In the genomic region with DNA sequence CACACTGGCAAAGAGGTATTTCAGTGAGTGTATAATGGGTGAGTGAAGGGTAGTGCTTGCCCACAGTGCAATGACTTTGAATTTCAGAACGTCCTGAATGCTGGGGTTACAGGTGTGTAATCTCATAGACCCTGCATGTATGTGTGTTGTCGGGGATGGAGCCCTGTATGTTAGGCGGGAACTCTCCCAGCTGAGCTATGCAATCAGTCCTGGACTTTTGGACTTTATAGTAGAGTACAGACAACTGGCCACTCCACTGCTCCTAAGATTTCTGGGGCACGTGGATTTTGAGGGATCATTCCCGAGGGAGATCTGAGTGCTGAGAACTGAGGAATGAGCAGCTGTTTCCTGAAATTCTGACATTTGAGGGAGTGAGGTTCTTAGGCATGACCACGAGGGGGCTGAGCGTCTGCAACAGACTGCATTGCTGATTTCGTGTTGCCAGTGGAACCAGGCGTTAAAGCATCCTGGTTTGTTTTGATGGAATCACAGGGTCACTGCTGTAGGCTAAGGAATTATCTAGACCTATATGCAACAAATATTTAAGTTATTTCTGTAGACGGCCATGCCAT, we compare ENCODE assay signal across 8 mouse cellular contexts. TPM values are rescaled to one million over a fixed set of nuclear protein-coding genes. Genes with fewer than 3 reads are reported as not detected.
A peak's percentile ranks its signal among the peaks of the same experiment; 100 is the strongest.
DNase-seq lines count a peak whose midpoint lies in the region; ATAC-seq and TF ChIP-seq lines count a peak whose summit lies in the region.

No protein-coding gene starts in this region.

- H3K36me3 ChIP-seq in hindbrain, embryonic 11.5 days (ENCODE audit: control insufficient read depth, insufficient read depth, low read length), result no peaks in the 10 kb centered on the region
- no peaks in the 10 kb centered on the region for H3K36me3 ChIP-seq in hindbrain, embryonic 13.5 days
- no peaks in the 10 kb centered on the region for H3K36me3 ChIP-seq in midbrain, embryonic 13.5 days
- no peaks in the 10 kb centered on the region for H3K36me3 ChIP-seq in midbrain, embryonic 15.5 days (replicated peaks)
- no peaks in the 10 kb centered on the region for H3K36me3 ChIP-seq in embryonic facial prominence, embryonic 10.5 days (replicated peaks)
- H3K36me3 ChIP-seq in myocyte (ENCODE audit: control insufficient read depth, insufficient read depth), result no peaks in the 10 kb centered on the region

- peak; percentile 6 for DNase-seq in hindbrain, embryonic 11.5 days (ENCODE audit: low spot score)
- peak; percentile 24 for DNase-seq in embryonic facial prominence, embryonic 10.5 days (ENCODE audit: low spot score)
- no peak for DNase-seq in urinary bladder, adult 2 months (ENCODE audit: low spot score)
- no peak for DNase-seq in urinary bladder, adult 18-20 months (ENCODE audit: low spot score in 2 of 2)

- H3ac ChIP-seq in myocyte (ENCODE audit: control insufficient read depth, insufficient read length), result no peak overlapping the region

- H3K9me3 ChIP-seq in hindbrain, embryonic 11.5 days (ENCODE audit: control insufficient read depth, low read length), result no peaks in the 10 kb centered on the region
- no peaks in the 10 kb centered on the region for H3K9me3 ChIP-seq in hindbrain, embryonic 13.5 days
- no peaks in the 10 kb centered on the region for H3K9me3 ChIP-seq in midbrain, embryonic 13.5 days
- H3K9me3 ChIP-seq in midbrain, embryonic 15.5 days, result no peaks in the 10 kb centered on the region
- H3K9me3 ChIP-seq in embryonic facial prominence, embryonic 10.5 days, result no peaks in the 10 kb centered on the region

- H3K4me1 ChIP-seq in hindbrain, embryonic 11.5 days (replicated peaks; ENCODE audit: control insufficient read depth, insufficient read depth, low read length), result no peaks in the 10 kb centered on the region
- H3K4me1 ChIP-seq in hindbrain, embryonic 13.5 days (replicated peaks), result peaks cover 9% of the 10 kb centered on the region
- peaks cover 10% of the 10 kb centered on the region; the same call in 1 of the 2 replicates for H3K4me1 ChIP-seq in midbrain, embryonic 13.5 days (replicated peaks)
- peaks cover 7% of the 10 kb centered on the region; the same call in 1 of the 2 replicates for H3K4me1 ChIP-seq in midbrain, embryonic 15.5 days
- peaks cover 5% of the 10 kb centered on the region; the same call in 1 of the 2 replicates for H3K4me1 ChIP-seq in embryonic facial prominence, embryonic 10.5 days

- ATAC-seq in hindbrain, embryonic 11.5 days (ENCODE audit: low FRiP score), result no peak
- ATAC-seq in hindbrain, embryonic 13.5 days (ENCODE audit: low FRiP score), result no peak
- peak; percentile 30; the same call in 1 of the 2 replicates for ATAC-seq in midbrain, embryonic 13.5 days
- ATAC-seq in midbrain, embryonic 15.5 days (replicated peaks), result no peak

- no peak overlapping the region for H3K27ac ChIP-seq in hindbrain, embryonic 11.5 days (ENCODE audit: low read depth, low read length)
- no peak overlapping the region for H3K27ac ChIP-seq in hindbrain, embryonic 13.5 days
- H3K27ac ChIP-seq in midbrain, embryonic 13.5 days, result no peak overlapping the region
- no peak overlapping the region for H3K27ac ChIP-seq in midbrain, embryonic 15.5 days
- no peak overlapping the region for H3K27ac ChIP-seq in embryonic facial prominence, embryonic 10.5 days (replicated peaks)

- H3K4me3 ChIP-seq in hindbrain, embryonic 11.5 days (ENCODE audit: low read depth, low read length), result no peak overlapping the region
- H3K4me3 ChIP-seq in hindbrain, embryonic 13.5 days, result no peak overlapping the region
- H3K4me3 ChIP-seq in midbrain, embryonic 13.5 days (replicated peaks), result no peak overlapping the region
- H3K4me3 ChIP-seq in midbrain, embryonic 15.5 days, result no peak overlapping the region
- no peak overlapping the region for H3K4me3 ChIP-seq in embryonic facial prominence, embryonic 10.5 days
- no peak overlapping the region for H3K4me3 ChIP-seq in myocyte

- H3K27me3 ChIP-seq in hindbrain, embryonic 11.5 days (ENCODE audit: control insufficient read depth, insufficient read depth, low read length), result no peaks in the 10 kb centered on the region
- no peaks in the 10 kb centered on the region for H3K27me3 ChIP-seq in hindbrain, embryonic 13.5 days
- no peaks in the 10 kb centered on the region for H3K27me3 ChIP-seq in midbrain, embryonic 13.5 days
- no peaks in the 10 kb centered on the region for H3K27me3 ChIP-seq in midbrain, embryonic 15.5 days (replicated peaks)
- H3K27me3 ChIP-seq in embryonic facial prominence, embryonic 10.5 days (replicated peaks; ENCODE audit: low read depth, poor library complexity, severe bottlenecking), result no peaks in the 10 kb centered on the region
- H3K27me3 ChIP-seq in myocyte (ENCODE audit: control insufficient read depth, insufficient read depth, insufficient read length), result no peaks in the 10 kb centered on the region

- WGBS in hindbrain, embryonic 11.5 days, result 68% methylated on average over 10 of the region's 10 CpGs
- WGBS in hindbrain, embryonic 13.5 days, result 67% methylated on average over 10 of the region's 10 CpGs
- WGBS in midbrain, embryonic 13.5 days, result 71% methylated on average over 10 of the region's 10 CpGs
- 63% methylated on average over 10 of the region's 10 CpGs for WGBS in midbrain, embryonic 15.5 days
- 62% methylated on average over 10 of the region's 10 CpGs for WGBS in embryonic facial prominence, embryonic 10.5 days

- no peak overlapping the region for H3K4me2 ChIP-seq in hindbrain, embryonic 11.5 days (replicated peaks; ENCODE audit: low read depth, low read length)
- H3K4me2 ChIP-seq in hindbrain, embryonic 13.5 days, result no peak overlapping the region
- no peak overlapping the region for H3K4me2 ChIP-seq in midbrain, embryonic 13.5 days (replicated peaks)
- no peak overlapping the region for H3K4me2 ChIP-seq in midbrain, embryonic 15.5 days
- H3K4me2 ChIP-seq in myocyte (ENCODE audit: low read depth), result no peak overlapping the region

- H3K79me2 ChIP-seq in myocyte (ENCODE audit: control insufficient read depth, insufficient read depth), result no peaks in the 10 kb centered on the region

- TF ChIP-seq POLR2A in myocyte (IDR thresholded peaks at IDR 0.05; ENCODE audit: insufficient read length, low read depth), result no peak

- no peak overlapping the region for H3K9ac ChIP-seq in hindbrain, embryonic 11.5 days (ENCODE audit: low read depth, low read length)
- H3K9ac ChIP-seq in hindbrain, embryonic 13.5 days, result no peak overlapping the region
- H3K9ac ChIP-seq in midbrain, embryonic 13.5 days (replicated peaks), result no peak overlapping the region
- H3K9ac ChIP-seq in midbrain, embryonic 15.5 days, result no peak overlapping the region

TF ChIP-seq in myocyte, 11 proteins besides CTCF, POLR2A, EP300 and RAD21:
- TF ChIP-seq MAX (IDR thresholded peaks at IDR 0.05; ENCODE audit: low read depth) (no peak), MYOG (IDR thresholded peaks at IDR 0.05; ENCODE audit: control insufficient read depth in 1 of 3, insufficient read depth in 1 of 3, insufficient read length in 2 of 3, low read depth in 2 of 3) (peak in 1 of 3 experiments; percentile 43), TCF12 (IDR thresholded peaks at IDR 0.05; ENCODE audit: insufficient read depth, poor library complexity, severe bottlenecking) (no peak), REST (IDR thresholded peaks at IDR 0.05; ENCODE audit: insufficient read depth, insufficient read length) (no peak), SRF (IDR thresholded peaks at IDR 0.05; ENCODE audit: control insufficient read depth, insufficient read length, low read depth) (no peak), TCF3 (IDR thresholded peaks at IDR 0.05; ENCODE audit: insufficient read length, low read depth) (no peak), CEBPB (IDR thresholded peaks at IDR 0.05; ENCODE audit: insufficient read depth, poor library complexity, severe bottlenecking) (no peak), E2F4 (IDR thresholded peaks at IDR 0.05; ENCODE audit: insufficient read depth) (no peak), POLR2AphosphoS2 (IDR thresholded peaks at IDR 0.05; ENCODE audit: insufficient read length, low read depth) (no peak), MYOD1 (IDR thresholded peaks at IDR 0.05; ENCODE audit: control insufficient read depth in 1 of 3, insufficient read length in 2 of 3, low read depth in 2 of 3) (peak in 2 of 3 experiments; percentile 35 to 59), USF1 (IDR thresholded peaks at IDR 0.05; ENCODE audit: low read depth) (no peak)

RNA-seq across cellular contexts. Expression of gene Col25a1, which starts 1.6 kb away (rescaled TPM):
- 4.6 and 5.3 TPM in 2 replicates for polyA plus RNA-seq in hindbrain, embryonic 11.5 days (2014; fragmentation: Nextera tagmentation; extraction: Ambion mirVana)
- polyA plus RNA-seq in hindbrain, embryonic 13.5 days (2015; fragmentation: Nextera tagmentation; extraction: Ambion mirVana), result 3.4 and 3.6 TPM in 2 replicates
- polyA plus RNA-seq in midbrain, embryonic 13.5 days (2015; fragmentation: Nextera tagmentation; extraction: Ambion mirVana), result 9.4 and 11.2 TPM in 2 replicates
- polyA plus RNA-seq in midbrain, embryonic 15.5 days (2015; fragmentation: Nextera tagmentation; extraction: Ambion mirVana), result 14.4 and 15.3 TPM in 2 replicates
- polyA plus RNA-seq in embryonic facial prominence, embryonic 10.5 days (2016; fragmentation: Nextera tagmentation; extraction: Ambion mirVana), result 6.9 and 9.1 TPM in 2 replicates
- 2.8 TPM for polyA plus RNA-seq in myocyte (2012; fragmentation: generic; extraction: Trizol)
- 23.1 and 24.7 TPM in 2 replicates for polyA plus RNA-seq in urinary bladder, adult 2 months (2012; rRNA removed)

Comparison
In these comparisons a context has a peak if more than half of its experiments do, and no peak if none do; other contexts are left out.
1. DNase-seq: peak in hindbrain, embryonic 11.5 days (single experiment) and embryonic facial prominence, embryonic 10.5 days (single experiment); none in urinary bladder, adult 2 months (single experiment) and urinary bladder, adult 18-20 months (0 of 2).